Mouse (Mus musculus) E14TG2a.4 (cell line): ENCODE data around the gene Pkd1.

Experiments
- CTCF ChIP-seq: conservative IDR thresholded peaks from 2 replicates; pipeline ENCODE4 v1.5.1; 2014; ENCODE audit warnings: low read length
- POU5F1 ChIP-seq: IDR thresholded peaks from 2 replicates; pipeline ENCODE4 v1.6.1; 2014; ENCODE audit warnings: low read length, borderline replicate concordance

GRCm38 (mm10) chr17:24590943-24591342 lies 41.3 kb downstream of the Pkd1 start:
- TF ChIP-seq CTCF (no peak), POU5F1 (no peak)
